Mouse (Mus musculus) left cerebral cortex, postnatal 25 days (tissue): ENCODE measurements around the gene Tnnc2. TPM values are rescaled to one million over a fixed set of nuclear protein-coding genes. Genes with fewer than 3 reads are reported as not detected.
A peak's percentile ranks its signal among the peaks of the same experiment; 100 is the strongest.

Experiments used
- DNase-seq, 2 experiments: peaks; one replicate each; pipeline ENCODE4 v3.0.0; 2022; ENCODE audit warnings: low spot score in 2 of 2, mixed read lengths in 1 of 2
- intact Hi-C: fragments of 180-260 bp; cut with DNase I; formaldehyde crosslinking; loops from one replicate; pipeline ENCODE4 v1.15.1; 2025
- total RNA-seq, 2 experiments: library from RNA; stranded (reverse); gene quantifications; 2 replicates each; pipeline ENCODE4 v1.2.3; 2021

The Tnnc2 gene
- total RNA-seq, 2 experiments from 2014 or later, result not detected

DNA sequence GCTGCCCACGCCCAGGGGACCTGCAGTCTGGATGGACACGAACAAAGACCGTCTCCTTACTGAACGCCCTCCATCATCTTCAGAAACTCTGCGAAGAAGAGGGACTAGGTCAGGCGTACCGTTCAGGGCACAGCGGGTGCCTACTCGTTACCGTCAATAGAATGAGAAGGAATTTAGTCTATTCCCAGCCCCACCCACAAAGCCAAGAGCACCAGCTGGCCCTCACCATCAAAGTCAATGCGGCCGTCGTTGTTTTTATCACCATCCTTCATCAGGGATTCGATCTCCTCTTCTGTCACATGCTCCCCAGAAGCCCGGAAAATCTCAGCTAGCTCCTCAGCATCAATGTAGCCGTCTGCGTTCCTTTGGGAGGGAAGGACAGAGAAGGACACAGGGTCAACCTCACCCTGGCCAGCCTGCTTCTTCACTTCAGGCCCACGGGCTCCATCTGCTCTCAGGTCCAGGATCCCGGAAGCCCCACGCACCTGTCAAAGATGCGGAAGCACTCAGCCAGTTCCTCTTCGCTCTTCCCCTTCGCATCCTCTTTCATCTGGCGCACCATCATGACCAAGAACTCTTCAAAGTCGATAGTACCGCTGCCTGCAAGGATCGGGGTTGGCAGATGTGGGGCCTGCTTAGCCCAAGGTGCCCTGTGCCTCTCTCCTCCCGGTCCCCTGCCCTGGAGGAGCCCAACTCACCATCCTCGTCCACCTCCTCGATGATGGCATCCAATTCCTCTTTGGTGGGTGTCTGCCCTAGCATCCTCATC lies 2.3 kb downstream of the Tnnc2 start:
- DNase-seq, result no peak

DNA sequence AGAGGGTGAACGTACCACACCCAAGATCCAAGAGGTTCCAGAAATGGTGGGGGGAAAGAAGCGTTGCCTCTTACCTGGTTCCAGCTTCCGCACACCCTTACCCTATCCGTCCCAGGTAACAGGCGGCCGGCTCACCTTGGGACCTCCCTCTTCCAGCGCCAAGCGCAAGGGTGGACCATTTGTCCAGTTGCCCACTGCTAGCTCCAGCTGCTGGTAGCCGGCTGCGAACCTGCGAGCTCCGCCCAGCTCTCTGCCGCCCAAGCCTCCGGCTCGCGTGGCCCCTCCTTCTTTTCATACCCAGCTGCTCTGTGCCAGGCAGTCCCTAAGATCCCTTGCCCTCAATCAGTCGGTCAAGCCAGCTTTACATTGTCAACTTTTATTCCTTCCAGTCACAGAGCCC lies 3.0 kb downstream of the Tnnc2 start:
- intact Hi-C loops, result no loop called here

More for the DNA sequence above, 2.3 kb downstream of the Tnnc2 start:
- intact Hi-C loops, result no loop called here

DNA sequence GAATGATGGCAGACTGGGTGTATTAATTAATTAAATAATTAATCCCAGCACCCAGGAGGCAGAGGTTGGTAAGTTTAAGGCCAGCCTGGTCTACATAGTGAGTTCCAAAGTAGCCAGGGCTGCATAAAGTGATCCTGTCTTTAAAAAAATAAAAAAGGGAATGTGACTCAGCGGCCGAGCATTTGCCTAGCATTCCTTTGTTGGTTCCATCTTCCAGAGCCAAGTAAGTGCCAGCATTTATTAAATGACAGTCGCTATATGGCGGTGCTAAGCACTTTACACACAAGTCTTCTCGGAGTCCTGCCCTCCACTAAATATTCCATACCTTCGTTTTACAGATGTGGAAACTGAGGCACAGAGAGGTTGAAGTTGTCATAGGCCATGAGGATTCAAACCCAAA lies 3.6 kb downstream of the Tnnc2 start:
- intact Hi-C loops, result no loop called here
- no peak for DNase-seq

More for the DNA sequence above, 3.0 kb downstream of the Tnnc2 start:
- DNase-seq, result no peak

DNA sequence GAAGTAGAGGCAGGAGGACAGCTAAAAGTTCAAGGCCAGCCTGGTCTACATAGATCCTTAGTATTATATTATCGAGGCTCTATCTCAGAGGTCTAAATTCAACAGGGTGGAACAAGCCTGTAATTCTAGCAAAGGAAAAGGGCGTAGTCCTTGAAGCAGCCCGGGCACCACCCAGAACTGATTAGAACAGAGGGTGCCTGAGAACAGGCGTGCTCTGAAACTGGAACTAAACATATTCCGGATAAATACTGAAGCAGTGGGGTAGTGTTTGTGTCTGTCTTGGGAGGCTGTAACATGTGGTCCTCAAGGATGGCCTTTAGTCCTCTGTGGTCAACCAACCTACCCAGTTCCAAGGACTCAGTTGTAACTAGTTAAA lies 5.8 kb downstream of the Tnnc2 start:
- intact Hi-C loops, result no loop called here
- DNase-seq, result no peak

DNA sequence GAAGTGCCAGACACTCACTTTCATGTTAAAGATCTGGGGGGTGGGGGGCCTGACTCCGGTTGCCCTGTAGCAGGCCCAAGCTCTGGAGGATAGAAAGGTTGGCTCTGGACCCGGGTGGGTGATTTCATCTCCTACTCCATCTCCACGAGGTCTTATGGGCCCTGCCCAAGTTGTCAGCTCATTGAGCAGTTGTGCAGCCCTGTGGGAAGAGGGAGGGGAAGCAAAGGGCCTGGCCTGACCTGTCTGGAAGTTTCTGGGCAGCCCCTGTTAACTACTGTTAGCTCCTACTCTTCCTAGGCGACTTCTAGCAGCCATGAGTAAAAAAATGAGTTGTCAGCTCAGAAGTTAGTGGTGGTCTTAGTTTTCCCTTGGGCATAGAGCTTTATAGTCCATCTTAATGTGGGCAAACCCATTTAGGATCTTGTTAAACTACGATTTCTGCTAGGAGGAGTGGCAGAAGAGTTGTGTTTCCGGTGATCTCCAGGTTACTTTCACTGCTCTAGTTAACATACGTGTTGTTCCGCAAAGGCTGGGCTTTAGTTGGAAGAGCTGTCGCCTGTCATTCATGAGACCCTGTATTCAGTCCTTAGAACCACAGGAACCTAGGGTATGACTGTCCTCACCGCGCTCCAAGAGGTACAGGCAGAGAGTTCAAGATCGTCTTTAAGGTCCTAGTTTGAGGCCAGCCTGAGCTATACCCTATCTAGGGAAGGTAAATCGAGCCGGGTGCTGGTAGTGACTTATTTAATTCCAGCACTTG lies 6.4 kb downstream of the Tnnc2 start:
- no peak for DNase-seq
- intact Hi-C loops, result no loop called here

DNA sequence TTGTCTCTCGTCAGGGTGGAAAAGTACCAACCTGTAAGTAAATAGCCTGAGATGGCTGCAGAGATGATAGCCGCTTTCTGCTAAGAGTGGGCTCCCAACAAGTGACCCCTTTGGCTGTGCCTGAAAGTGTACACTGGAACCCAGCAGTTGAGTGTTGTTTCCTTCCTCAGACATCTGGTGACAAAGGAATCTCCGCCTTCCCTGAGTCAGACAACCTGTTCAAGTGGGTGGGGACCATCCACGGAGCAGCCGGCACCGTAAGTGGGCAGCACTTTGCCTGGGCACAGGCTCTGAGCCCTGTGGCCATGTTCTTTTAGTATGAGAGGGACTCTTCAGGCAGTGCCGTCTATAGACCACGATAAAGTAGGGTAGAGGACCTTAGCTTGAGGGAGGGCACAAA lies 8.6 kb downstream of the Tnnc2 start:
- intact Hi-C loops, result no loop called here
- DNase-seq, result no peak

DNA sequence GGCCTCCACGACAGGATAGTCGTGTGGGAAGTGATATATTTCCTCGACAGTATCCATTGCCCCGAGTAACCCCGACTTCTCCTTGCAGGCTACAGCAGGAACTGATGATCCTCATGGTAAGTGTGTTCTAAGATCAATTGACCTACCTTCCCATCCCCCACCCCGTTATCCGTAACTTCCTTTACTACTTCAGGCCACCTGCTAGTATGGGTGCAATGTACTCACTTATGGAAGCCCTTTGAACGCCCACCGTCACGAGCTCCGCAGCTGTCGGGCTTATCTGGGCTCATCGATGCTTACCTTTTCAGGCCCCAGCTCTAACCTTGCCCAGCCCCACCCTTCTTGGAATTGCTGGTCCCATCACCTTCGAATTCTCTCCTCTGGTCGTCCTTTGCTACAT lies 9.5 kb downstream of the Tnnc2 start:
- intact Hi-C loops, result no loop called here
- no peak for DNase-seq

DNA sequence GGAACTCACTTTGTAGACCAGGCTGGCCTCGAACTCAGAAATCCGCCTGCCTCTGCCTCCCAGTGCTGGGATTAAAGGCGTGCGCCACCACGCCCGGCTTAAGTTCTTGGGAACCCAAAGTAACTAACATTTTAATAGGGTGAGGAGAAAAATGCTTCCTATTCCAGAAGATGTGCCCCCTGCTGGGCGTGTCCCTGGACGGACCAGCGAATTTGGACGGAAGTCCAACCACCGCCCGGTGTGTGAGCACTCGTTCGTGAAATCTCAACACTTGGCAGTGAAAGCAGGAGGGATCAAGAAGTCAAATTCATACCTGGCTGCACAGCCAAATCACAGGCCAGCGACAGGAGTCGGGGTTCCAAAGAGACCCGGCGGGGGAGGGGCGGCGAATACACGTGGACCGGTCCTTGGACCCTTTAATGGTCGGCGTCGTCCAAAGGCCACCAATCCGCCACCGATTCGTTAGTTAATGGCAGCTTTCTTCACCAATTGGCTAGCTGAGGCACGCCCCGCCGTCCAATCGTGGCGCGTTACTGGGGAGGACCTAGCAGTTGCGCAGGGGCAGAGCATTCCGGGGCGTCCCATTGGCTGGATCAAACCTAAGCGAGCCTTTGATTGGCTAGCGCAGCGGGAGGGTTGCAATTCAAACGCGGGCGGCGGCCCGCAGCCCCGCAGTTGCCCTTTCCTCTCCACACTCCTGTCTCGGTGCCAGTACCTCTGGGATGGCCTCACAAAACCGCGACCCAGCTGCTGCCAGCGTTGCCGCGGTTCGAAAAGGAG lies 10.3 kb downstream of the Tnnc2 start, which contains the start of gene Ube2c:
Ube2c (plus strand) TSS at position 641 of the 780 bp plus-strand sequence.
- peak; percentile 97 to 99 for DNase-seq
- intact Hi-C loops, result no loop called here

DNA sequence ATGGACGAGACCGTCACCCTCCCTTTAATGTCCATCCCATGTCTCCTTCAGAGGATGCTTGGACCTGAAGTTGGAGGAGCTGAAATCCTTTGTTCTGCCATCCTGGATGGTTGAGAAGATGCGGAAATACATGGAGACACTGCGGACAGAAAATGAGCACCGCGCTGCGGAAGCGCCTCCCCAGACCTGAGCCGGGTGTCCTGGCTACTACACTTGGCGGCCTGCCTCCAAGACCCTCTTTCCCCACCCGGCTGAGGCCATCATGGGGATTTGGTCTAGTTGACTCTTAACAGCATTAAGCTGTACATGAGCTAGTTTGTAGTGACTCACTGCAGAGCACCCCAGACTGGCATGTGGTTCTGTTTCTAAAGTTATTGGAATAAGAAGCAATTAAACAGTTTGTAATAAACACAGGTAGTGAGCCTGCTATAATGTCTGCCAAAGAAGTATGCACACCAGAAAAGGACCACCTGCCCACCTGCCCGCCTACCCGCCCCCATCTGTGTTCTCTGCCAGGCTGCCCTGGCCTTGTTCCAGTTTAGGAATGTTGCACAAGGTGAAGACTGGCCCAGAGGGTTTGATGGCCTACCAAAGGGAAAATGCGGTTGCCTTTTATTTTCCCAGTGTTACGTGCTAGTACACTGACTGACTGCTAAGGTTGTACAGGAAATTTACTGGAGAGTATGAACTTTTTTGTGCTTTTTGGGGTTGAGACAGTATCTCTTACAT lies 11.8 kb downstream of the Tnnc2 start:
- intact Hi-C loops, result no loop called here
- DNase-seq, result no peak

DNA sequence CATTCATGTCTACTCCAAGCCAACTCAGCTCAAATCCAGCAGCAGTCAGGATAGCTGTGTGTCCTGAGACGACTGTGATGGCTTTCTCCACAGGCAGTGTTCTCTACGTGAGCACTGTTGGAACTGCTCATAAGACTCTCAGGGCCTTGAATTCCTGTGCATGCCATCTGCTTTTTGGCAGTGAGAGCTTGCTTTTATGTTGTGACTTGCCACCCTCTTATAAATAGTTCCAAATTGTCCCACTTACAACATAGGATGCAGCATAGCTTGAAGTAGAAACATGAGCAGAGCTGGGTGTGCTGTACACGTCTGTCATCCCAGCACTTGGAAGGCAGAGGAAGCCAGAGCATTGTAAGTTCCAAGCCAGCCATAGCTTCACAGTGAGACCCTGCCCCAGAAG lies 13.9 kb downstream of the Tnnc2 start:
- intact Hi-C loops, result no loop called here
- DNase-seq, result peak; percentile 29 to 83

DNA sequence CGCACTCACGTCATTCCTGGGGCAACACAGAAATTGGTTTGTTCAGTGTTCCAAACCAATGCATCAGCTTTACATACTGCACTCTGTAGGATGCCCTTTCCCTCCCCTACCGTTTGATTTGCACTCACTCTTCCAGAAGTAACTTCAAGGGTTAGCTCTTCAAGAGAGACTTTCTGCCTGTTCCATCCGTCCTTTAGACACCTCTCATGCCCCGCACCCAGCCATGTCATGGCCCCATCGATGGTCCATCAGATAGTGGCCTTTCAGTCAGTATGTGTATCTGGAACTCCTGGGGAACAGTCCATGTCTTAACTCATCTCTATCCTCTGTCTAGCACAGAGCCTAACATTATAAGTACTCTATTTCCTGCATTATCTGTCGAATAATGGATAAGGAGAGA lies 17.2 kb downstream of the Tnnc2 start:
- intact Hi-C loops, result no loop called here
- DNase-seq, result no peak

DNA sequence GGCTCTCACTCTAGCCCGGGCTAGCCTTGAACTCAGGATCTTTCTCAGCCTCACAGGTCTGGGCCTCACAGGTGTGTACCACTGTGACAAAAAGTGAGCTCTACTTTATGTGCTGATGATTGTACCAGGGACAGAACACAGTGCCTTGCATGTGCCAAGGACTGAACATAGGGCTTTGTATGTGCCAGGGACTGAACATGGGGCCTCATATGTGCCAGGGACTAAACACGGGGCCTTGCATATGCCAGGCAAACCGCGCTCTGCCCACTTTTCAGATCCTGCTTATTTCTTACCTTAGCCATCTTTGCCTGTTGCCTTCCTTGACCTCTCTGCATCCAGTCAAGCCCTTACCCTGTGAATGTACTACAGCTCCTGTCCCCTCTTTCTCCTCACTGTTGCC lies 17.8 kb downstream of the Tnnc2 start:
- intact Hi-C loops, result no loop called here

DNA sequence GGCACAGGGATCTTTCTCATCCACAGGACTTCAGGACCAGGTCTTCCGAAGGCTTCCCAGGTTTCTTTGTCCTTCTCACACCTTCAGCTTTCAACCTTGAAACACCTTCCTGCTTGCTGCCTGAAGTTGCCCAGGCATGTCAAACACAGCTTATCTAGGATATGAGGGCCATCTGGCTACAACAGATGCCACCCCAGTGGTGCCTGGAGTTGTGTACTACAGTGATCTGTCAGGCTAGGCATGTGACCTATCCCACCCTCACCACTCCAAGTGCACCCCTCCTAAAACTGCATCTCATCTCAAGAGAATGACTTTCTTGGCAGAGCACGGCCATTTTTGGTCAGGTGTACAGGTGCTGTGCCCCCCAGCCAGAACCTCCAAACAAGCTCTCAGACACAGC lies 18.3 kb downstream of the Tnnc2 start:
- no peak for DNase-seq
- intact Hi-C loops, result no loop called here

More for the DNA sequence above, 17.8 kb downstream of the Tnnc2 start:
- DNase-seq, result no peak

DNA sequence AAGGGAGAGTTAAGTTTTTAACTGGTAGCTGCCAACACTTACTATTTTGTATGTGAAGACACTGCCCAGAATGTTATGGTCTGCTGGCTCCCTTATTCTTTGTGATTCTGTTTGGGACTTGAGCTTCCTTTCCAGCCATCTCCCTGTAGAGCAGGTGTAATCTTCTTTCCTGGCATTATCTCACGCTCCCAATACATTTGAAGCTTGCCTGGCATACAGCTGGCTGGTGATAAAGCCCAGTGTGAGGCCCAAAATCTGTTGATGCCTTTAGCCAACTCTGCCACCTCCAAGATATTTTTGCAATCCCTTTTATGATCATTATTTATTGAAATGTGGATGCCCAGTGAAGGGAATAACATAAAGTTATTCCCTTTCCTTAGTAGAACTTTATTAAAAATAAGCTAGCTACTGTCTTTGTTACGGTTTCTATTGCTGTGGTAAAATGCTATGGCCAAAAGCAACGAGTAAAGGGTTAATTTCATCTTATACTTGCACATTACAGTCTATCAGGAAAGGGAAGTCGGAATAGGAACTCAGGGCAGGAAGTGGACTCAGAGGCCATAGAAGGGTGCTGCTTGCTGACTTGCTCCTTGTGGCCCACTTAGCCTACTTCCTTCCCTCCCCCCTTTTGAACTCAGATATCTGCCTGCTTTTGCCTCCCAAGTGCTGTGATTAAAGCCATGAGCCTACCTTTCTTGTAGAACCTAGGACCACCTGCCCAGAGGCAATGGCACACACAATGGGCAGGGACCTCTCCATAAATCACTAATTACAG lies 19.5 kb downstream of the Tnnc2 start:
- intact Hi-C loops, result no loop called here
- DNase-seq, result no peak

DNA sequence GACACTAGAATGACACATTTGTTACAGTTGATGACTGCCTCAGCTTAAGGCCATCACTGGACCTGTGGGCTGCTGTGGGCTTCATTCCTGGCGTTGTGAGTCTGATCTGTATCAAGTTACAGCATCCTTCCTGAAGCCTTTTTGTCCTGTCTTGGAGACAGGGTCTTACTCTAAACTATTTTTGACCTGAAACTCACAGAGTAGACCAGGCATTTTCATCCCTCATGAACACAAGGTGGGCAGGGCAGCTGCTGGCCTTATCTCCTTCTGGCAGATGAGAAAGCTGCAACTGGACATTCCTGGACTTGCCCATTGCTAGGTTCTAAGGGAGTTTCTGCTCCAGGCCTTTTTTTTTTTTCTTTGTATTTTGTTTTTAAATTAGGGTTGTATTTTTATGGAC lies 21.1 kb downstream of the Tnnc2 start:
- DNase-seq, result no peak
- intact Hi-C loops, result no loop called here

DNA sequence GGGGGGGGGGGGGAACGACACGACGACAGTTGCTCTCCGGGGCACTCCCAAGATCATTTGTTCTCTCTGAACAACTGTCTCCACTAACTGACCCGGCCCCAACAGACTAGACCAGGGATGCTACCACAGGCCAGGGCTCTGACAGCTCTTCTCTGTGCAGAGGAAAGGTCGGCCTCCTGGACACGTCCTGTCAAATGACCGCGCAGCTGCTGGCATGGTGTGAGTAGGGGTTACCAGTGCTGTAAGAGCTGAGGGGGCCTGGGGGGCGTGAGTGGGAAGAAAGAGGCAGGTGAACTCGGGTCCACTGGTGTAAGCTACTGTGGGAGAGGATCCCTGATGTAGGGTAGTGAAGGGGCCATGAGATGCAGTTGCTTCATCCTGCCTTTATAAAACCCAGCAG lies 21.9 kb downstream of the Tnnc2 start:
- DNase-seq, result no peak
- intact Hi-C loops, result no loop called here

DNA sequence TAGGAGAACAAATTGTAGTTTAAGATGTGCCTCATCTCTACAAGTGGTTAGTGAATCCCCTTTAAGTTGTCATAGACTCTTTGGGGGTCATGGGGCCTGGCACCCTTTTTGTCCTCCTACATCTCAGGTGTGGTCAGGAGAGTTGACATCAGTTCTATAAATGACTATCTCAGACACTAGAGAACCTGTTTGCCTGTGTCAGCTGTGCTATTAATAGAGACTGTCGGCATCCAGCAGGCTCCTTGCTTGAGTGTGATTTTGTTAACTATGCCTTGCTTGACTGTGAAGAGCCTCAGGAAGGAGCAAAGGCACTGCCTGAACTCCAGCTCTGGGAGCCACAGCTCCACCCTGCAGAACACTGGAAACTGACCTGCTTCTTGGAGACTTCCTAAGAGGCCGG lies 25.0 kb downstream of the Tnnc2 start:
- DNase-seq, result no peak
- intact Hi-C loops, result no loop called here

DNA sequence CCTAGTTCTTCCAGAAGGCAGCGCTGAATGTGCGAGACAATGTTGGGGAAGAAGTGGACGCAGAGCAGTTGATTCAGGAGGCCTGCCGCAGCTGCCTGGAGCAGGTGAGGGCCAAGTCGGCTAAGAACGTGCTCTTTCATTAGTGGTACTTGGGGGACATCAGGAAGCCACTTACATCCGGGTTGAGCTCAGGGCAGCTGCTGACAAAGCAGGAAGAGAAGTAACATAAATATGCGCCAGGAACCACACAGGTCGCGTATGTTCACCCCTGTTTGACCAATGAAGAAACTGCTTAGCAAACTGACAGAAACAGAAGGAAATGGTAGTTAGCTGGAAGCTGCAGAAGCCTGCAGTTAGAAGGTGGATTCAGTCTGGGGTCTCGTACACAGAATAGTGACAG lies 25.7 kb downstream of the Tnnc2 start:
- DNase-seq, result no peak
- intact Hi-C loops, result no loop called here

DNA sequence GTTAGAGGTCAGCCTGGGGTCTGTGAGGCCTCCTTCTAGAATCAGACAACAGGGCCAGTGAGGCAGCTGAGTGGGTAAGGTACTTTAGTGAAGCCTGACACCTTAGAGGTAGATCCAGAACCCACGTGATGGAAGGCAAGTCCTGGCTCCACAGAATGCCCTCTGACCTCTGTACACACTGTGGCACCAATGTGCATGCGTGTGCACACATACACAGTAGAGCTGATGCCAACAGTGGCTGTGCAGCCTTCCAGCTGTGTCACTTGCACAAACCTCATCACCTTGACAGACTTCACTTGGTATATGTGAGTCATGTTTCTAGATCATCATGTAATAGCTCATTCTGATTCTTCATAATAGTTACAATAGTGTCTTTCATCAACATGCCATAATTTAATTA lies 27.3 kb downstream of the Tnnc2 start:
- intact Hi-C loops, result no loop called here
- DNase-seq, result no peak
